Mouse (Mus musculus): ENCODE measurements around the gene Flot2. TPM values are rescaled to one million over a fixed set of nuclear protein-coding genes. Genes with fewer than 3 reads are reported as not detected.

The Flot2 gene
- total and polyA plus RNA-seq, 2 experiments from 2014 or later: 87.1 to 92.7 TPM

- no peak for TF ChIP-seq CTCF (IDR thresholded peaks at IDR 0.05)
- Histone ChIP-seq H3K36me3 (ENCODE audit: insufficient read depth, low read length) (peaks cover 49% of the 10 kb centered on the region), H3K9ac (replicated peaks; ENCODE audit: low read length, poor library complexity, severe bottlenecking) (no peak overlapping the region), H3K9me3 (ENCODE audit: low read length) (no peaks in the 10 kb centered on the region), H3K27ac (ENCODE audit: low read depth, low read length) (no peak overlapping the region), H3K27me3 (ENCODE audit: insufficient read depth, low read length) (no peaks in the 10 kb centered on the region), H3K4me1 (ENCODE audit: insufficient read depth, low read length) (no peaks in the 10 kb centered on the region), H3K4me3 (ENCODE audit: low read depth, low read length) (no peak overlapping the region), H3K4me2 (ENCODE audit: low read depth, low read length, poor library complexity, severe bottlenecking) (no peak overlapping the region)
- WGBS: 95% methylated on average over 8 of the region's 8 CpGs
- ATAC-seq (ENCODE audit: low FRiP score) (no peak), DNase-seq (ENCODE audit: low spot score) (no peak)
These were observed 15.3 kb downstream of the Flot2 start for GRCm38 (mm10) chr11:78053078-78053477.

GRCm38 (mm10) chr11:78056946-78057345, 19.2 kb downstream of the Flot2 start:
- DNase-seq (ENCODE audit: low spot score): no peak
- Histone ChIP-seq H3K4me1 (ENCODE audit: insufficient read depth, low read length) (no peaks in the 10 kb centered on the region), H3K27me3 (ENCODE audit: insufficient read depth, low read length) (no peaks in the 10 kb centered on the region), H3K36me3 (ENCODE audit: insufficient read depth, low read length) (peaks cover 57% of the 10 kb centered on the region), H3K9me3 (ENCODE audit: low read length) (no peaks in the 10 kb centered on the region), H3K27ac (ENCODE audit: low read depth, low read length) (no peak overlapping the region), H3K9ac (replicated peaks; ENCODE audit: low read length, poor library complexity, severe bottlenecking) (no peak overlapping the region), H3K4me2 (ENCODE audit: low read depth, low read length, poor library complexity, severe bottlenecking) (no peak overlapping the region), H3K4me3 (ENCODE audit: low read depth, low read length) (no peak overlapping the region)
- TF ChIP-seq CTCF (IDR thresholded peaks at IDR 0.05): no peak
- no peak for ATAC-seq (ENCODE audit: low FRiP score)
- 78% methylated on average over 8 of the region's 8 CpGs for WGBS

DNA sequence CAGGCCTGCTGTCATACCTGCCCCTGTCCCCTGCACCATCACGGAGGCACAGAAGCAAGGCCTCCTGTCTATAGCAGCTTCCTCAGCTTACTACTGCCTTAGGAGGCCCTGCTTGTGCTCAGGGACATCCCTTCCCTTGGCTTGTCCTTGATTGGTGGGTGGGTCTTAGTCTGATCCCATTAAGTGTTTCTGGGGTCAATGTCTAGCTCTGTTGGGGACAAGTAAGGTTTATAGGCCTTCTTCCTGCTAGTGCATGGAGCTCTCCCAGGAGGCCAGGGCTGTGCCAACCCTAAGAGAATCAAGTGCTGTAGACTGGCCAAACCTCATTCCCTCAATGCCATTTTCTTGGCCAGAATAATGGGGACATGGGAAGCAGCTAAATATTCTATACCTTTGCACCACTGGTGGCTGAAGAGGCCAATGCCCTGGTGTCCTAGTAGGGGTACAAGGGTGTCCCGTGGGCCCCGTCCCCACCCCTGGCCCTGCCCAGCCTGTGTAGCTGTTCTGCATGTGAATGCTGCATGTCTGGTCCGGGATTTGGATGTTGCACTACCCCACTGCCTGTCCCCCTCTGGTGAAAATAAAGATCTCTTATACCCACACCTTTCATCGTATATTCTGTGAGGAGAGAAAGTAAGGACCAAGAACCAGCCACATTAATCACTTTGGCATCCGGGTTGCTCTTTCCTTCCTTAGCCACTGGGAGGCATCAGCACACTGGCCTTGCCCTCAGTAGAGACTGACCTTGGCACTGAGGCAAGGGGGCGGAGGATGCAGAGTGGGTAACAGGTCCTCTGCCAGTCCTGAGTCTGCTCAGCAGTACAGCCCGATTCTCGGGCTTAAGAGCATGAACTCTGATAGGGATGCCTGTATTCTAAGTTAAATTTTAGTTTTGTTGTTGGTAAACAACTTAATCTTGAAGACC, 22.4 kb downstream of the Flot2 start:
- WGBS: 52% methylated on average over 9 of the region's 9 CpGs
- peak; percentile 88 for DNase-seq (ENCODE audit: low spot score)
- no peak overlapping the region for H3K9ac ChIP-seq (replicated peaks; ENCODE audit: low read length, poor library complexity, severe bottlenecking)
- H3K4me3 ChIP-seq (ENCODE audit: low read depth, low read length): no peak overlapping the region
- peaks cover 37% of the 10 kb centered on the region for H3K36me3 ChIP-seq (ENCODE audit: insufficient read depth, low read length)
- peak; percentile 85 for TF ChIP-seq CTCF (IDR thresholded peaks at IDR 0.05)
- no peaks in the 10 kb centered on the region for H3K4me1 ChIP-seq (ENCODE audit: insufficient read depth, low read length)
- peak; percentile 69 for ATAC-seq (ENCODE audit: low FRiP score)
- H3K27me3 ChIP-seq (ENCODE audit: insufficient read depth, low read length): no peaks in the 10 kb centered on the region
- H3K9me3 ChIP-seq (ENCODE audit: low read length): no peaks in the 10 kb centered on the region
- H3K27ac ChIP-seq (ENCODE audit: low read depth, low read length): no peak overlapping the region
- no peak overlapping the region for H3K4me2 ChIP-seq (ENCODE audit: low read depth, low read length, poor library complexity, severe bottlenecking)

DNA sequence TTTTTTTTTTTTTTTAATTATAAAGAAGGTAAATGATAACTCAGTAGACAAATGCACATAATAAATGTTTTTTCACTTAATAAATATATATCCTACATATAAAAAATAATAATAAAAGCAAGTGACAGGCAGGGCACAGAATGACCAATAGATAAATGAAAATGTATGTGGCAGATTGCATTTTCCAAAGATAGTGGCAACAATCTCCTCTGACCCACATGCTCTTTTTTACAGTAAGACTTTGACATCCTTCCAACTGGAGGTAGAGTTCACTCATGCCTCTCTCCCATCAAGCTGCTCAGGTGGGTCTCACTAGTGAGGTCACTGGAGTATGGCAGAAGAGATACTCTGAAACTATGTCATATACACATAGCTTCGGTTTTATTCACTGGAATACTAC, 24.8 kb downstream of the Flot2 start:
- DNase-seq (ENCODE audit: low spot score) (no peak), ATAC-seq (ENCODE audit: low FRiP score) (no peak)
- Histone ChIP-seq H3K27me3 (ENCODE audit: insufficient read depth, low read length) (no peaks in the 10 kb centered on the region), H3K4me1 (ENCODE audit: insufficient read depth, low read length) (no peaks in the 10 kb centered on the region), H3K27ac (ENCODE audit: low read depth, low read length) (no peak overlapping the region), H3K9me3 (ENCODE audit: low read length) (no peaks in the 10 kb centered on the region), H3K4me3 (ENCODE audit: low read depth, low read length) (no peak overlapping the region), H3K9ac (replicated peaks; ENCODE audit: low read length, poor library complexity, severe bottlenecking) (no peak overlapping the region), H3K36me3 (ENCODE audit: insufficient read depth, low read length) (peaks cover 23% of the 10 kb centered on the region), H3K4me2 (ENCODE audit: low read depth, low read length, poor library complexity, severe bottlenecking) (no peak overlapping the region)
- TF ChIP-seq CTCF (IDR thresholded peaks at IDR 0.05): no peak
- 88% methylated on average over 1 of the region's 1 CpGs for WGBS

GRCm38 (mm10) chr11:78065906-78066305, 28.2 kb downstream of the Flot2 start:
- Histone ChIP-seq H3K27me3 (ENCODE audit: insufficient read depth, low read length) (no peaks in the 10 kb centered on the region), H3K4me3 (ENCODE audit: low read depth, low read length) (no peak overlapping the region), H3K4me1 (ENCODE audit: insufficient read depth, low read length) (no peaks in the 10 kb centered on the region), H3K9me3 (ENCODE audit: low read length) (no peaks in the 10 kb centered on the region), H3K36me3 (ENCODE audit: insufficient read depth, low read length) (no peaks in the 10 kb centered on the region), H3K27ac (ENCODE audit: low read depth, low read length) (no peak overlapping the region), H3K4me2 (ENCODE audit: low read depth, low read length, poor library complexity, severe bottlenecking) (no peak overlapping the region), H3K9ac (replicated peaks; ENCODE audit: low read length, poor library complexity, severe bottlenecking) (no peak overlapping the region)
- WGBS: 45% methylated on average over 2 of the region's 2 CpGs
- DNase-seq (ENCODE audit: low spot score) (no peak), ATAC-seq (ENCODE audit: low FRiP score) (no peak)
- TF ChIP-seq CTCF (IDR thresholded peaks at IDR 0.05): no peak

DNA sequence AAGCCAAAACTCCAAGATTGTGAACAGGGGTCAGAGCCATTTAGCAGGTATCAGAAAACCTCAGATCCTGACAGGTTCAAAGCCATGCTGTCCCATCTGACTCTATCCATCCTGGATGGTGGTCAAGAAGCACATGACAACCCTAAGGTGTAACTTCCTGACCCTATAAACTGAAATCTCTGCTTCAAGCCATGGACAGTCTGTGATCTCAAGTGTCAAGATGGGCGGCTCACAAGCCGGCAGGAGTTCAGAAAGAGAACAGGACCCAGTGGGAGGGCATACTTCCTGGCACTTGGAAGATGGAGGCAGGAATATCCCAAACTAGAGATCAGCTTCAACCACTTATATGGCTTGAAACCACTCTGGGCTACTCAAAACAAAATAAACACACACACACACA, 28.9 kb downstream of the Flot2 start:
- no peak overlapping the region for H3K27ac ChIP-seq (ENCODE audit: low read depth, low read length)
- no peaks in the 10 kb centered on the region for H3K4me1 ChIP-seq (ENCODE audit: insufficient read depth, low read length)
- no peaks in the 10 kb centered on the region for H3K27me3 ChIP-seq (ENCODE audit: insufficient read depth, low read length)
- no peak overlapping the region for H3K4me2 ChIP-seq (ENCODE audit: low read depth, low read length, poor library complexity, severe bottlenecking)
- no peaks in the 10 kb centered on the region; the same call in 1 of the 2 replicates for H3K36me3 ChIP-seq (ENCODE audit: insufficient read depth, low read length)
- no peak for ATAC-seq (ENCODE audit: low FRiP score)
- no peak for TF ChIP-seq CTCF (IDR thresholded peaks at IDR 0.05)
- WGBS: 50% methylated on average over 2 of the region's 2 CpGs
- H3K9ac ChIP-seq (replicated peaks; ENCODE audit: low read length, poor library complexity, severe bottlenecking): no peak overlapping the region
- H3K4me3 ChIP-seq (ENCODE audit: low read depth, low read length): no peak overlapping the region
- no peak for DNase-seq (ENCODE audit: low spot score)
- no peaks in the 10 kb centered on the region for H3K9me3 ChIP-seq (ENCODE audit: low read length)
